Mouse (Mus musculus) bone marrow macrophage, adult 2 months (primary cell): ENCODE measurements around the gene Gm11985. TPM values are rescaled to one million over a fixed set of nuclear protein-coding genes. Genes with fewer than 3 reads are reported as not detected.
"Not testable (repeated sequence)": the region's sequence is repeated elsewhere in the genome, so short reads cannot be mapped to it uniquely, and the experiment has no call there.

ENCODE experiments used
- H3K27ac ChIP-seq: 2 replicates; pipeline ENCODE4 v1.5.1; 2012; ENCODE audit warnings: low read depth, low read length; ENCODE audit not compliant: insufficient read depth
- H3K4me1 ChIP-seq: 2 replicates; pipeline ENCODE4 v1.6.1; 2012; ENCODE audit warnings: low read length; ENCODE audit not compliant: control insufficient read depth, insufficient read depth
- H3K4me3 ChIP-seq: 2 replicates; pipeline ENCODE4 v1.5.1; 2012; ENCODE audit warnings: mild to moderate bottlenecking, low read length, moderate library complexity; ENCODE audit not compliant: insufficient read depth
- CTCF ChIP-seq: IDR thresholded peaks from 2 replicates; pipeline ENCODE4 v1.5.1; 2012; ENCODE audit warnings: low read depth, mild to moderate bottlenecking, low read length, moderate library complexity
- POLR2A ChIP-seq: IDR thresholded peaks from 2 replicates; pipeline ENCODE4 v1.6.1; 2012; ENCODE audit warnings: mild to moderate bottlenecking, low read depth, low read length, borderline replicate concordance
- polyA plus RNA-seq: library from polyadenylated mRNA; stranded (reverse); fragments of >200 nt; gene quantifications from 2 replicates; pipeline ENCODE4 v1.2.4, GENCODE M21; 2012; ENCODE audit not compliant: missing spikeins, insufficient read depth, insufficient read length

Gm11985 gene
- not detected in 2 replicates for polyA plus RNA-seq

- no peaks in the 10 kb centered on the region for H3K4me1 ChIP-seq
- no peak within 1 kb of the TSS for H3K27ac ChIP-seq
- no peak within 1 kb of the TSS for H3K4me3 ChIP-seq
- TF ChIP-seq CTCF (no peak), POLR2A (no peak)
Measured at GRCm38 (mm10) chr11:7188469-7188868, at the start of gene Gm11985. Gene Gm11985 (minus strand): TSS chr11:7188569.

- Histone ChIP-seq H3K4me3 (no peak overlapping the region), H3K27ac (no peak overlapping the region), H3K4me1 (no peaks in the 10 kb centered on the region)
- TF ChIP-seq CTCF (no peak), POLR2A (no peak)
Measured at GRCm38 (mm10) chr11:7237712-7238111, 49.3 kb upstream of the Gm11985 start.

GRCm38 (mm10) chr11:7236751-7237150, 48.4 kb upstream of the Gm11985 start:
- no peak for TF ChIP-seq CTCF
- no peak for TF ChIP-seq POLR2A
- no peaks in the 10 kb centered on the region for H3K4me1 ChIP-seq
- no peak overlapping the region for H3K4me3 ChIP-seq
- no peak overlapping the region for H3K27ac ChIP-seq

DNA sequence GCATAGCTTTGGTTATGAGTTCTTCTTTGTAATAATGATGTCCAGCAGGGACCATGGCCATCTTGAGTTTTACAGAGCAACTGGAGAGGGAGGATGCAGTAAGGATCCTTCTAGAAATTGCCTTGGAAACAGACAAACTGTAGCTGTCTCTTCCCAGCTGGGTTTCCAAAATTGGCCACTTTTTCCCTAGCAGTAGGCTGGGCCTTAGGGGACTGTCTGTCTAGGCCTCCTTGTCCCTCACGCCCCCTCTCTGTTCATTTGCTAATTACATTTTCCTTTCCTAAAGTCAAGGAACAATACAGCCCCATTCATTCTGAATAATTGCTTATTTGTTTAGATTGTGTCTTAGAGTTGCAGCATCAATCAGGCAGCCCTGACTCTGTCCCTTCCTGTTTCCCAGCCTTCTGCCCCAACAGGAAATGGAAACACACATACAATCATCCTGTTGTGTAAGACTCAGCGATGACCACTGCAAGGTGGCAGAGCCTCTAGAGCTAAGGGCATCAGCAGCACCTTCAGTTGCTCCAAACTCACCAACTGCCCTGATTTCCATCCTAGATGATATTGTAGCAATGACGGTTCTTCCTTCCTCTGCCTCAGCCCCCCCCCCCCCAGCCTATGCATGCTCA, 46.7 kb upstream of the Gm11985 start:
- Histone ChIP-seq H3K4me3 (no peak overlapping the region), H3K27ac (no peak overlapping the region), H3K4me1 (no peaks in the 10 kb centered on the region)
- no peak for TF ChIP-seq POLR2A
- TF ChIP-seq CTCF, result no peak

DNA sequence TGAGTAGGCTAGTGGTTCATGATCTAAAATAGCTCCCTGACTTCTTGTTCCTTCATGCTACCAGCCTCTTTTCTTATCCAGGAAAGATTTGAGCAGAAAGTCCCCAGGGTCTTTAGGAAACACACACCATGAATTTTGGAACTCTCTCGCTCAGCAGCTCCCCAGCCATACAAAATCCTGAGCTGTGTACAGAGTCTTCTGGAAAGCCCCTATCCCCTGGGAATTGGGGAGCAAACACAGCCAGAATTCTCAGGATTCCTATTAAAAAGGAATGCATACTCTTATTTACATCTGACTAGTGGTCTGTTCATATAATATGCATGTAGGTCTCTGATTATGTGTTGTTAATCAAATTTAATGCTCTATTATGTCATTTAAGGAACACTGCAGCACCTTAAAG, 46.1 kb upstream of the Gm11985 start:
- TF ChIP-seq CTCF, result no peak
- H3K27ac ChIP-seq, result no peak overlapping the region
- no peaks in the 10 kb centered on the region for H3K4me1 ChIP-seq
- no peak overlapping the region for H3K4me3 ChIP-seq

DNA sequence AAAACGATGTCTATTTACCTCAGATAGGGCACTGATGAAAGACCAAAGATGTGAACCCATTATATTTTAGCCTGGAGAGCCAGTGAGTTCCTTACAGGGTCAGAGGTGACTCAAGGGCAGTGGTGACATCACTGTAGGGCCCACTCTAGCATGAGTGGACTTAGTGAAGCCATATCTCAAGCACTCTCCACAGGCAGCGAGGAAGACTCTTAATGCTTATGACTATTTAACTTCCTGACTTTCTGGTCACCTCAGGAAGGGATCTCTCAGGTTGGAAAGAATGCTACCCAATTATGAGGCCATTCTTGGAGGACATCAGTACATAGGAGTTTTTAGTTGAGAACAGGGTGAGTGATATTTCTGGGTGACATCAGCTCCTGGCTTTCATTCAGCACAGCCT, 45.0 kb upstream of the Gm11985 start:
- TF ChIP-seq POLR2A (no peak), CTCF (no peak)
- no peak overlapping the region for H3K4me3 ChIP-seq
- H3K4me1 ChIP-seq, result no peaks in the 10 kb centered on the region
- no peak overlapping the region for H3K27ac ChIP-seq

DNA sequence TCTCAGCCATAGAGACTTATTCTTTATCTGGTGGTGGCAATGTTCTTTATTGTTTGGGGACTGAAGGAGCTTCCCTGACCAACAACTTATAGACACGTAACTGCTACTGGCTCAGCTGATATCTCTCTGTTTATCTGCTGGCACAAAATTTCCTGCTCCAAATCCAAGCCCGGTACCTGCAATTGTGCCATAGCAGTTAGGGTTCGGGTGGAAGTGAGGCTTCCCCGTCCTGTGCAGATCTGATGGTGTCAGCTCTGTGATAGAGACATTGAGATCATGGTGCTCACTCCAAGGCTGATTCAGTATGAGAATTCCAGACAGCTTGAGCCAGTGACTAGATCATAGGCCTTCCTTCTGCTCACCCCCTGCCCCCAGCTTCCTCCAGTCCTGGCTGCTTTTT, 43.6 kb upstream of the Gm11985 start:
- H3K4me1 ChIP-seq, result no peaks in the 10 kb centered on the region
- no peak overlapping the region for H3K4me3 ChIP-seq

GRCm38 (mm10) chr11:7230000-7230399, 41.6 kb upstream of the Gm11985 start:
- H3K4me3 ChIP-seq, result no peak overlapping the region
- no peaks in the 10 kb centered on the region for H3K4me1 ChIP-seq
- no peak overlapping the region for H3K27ac ChIP-seq
- TF ChIP-seq POLR2A (no peak), CTCF (no peak)

More for the DNA sequence above, 43.6 kb upstream of the Gm11985 start:
- TF ChIP-seq POLR2A (no peak), CTCF (no peak)
- no peak overlapping the region for H3K27ac ChIP-seq

DNA sequence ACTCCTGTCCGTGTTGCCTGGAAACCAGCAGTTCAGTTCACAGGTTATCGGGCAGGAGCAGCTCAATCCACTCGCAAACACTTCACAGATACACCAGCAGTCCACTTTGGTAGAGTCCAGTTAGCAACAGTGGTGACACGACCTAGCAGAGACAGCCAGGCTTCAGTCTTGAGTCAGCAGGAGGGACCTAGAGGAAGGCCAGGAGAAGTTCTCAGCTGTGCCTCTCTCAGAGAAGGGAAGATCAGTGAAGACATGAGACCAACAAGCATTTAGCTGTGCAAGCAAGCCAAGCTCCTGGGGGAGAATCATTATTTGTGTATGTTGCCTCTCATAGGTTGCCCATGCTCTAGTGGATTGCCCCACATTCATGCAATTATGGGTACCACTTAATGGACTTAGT, 39.7 kb upstream of the Gm11985 start:
- Histone ChIP-seq H3K4me3 (no peak overlapping the region), H3K4me1 (no peaks in the 10 kb centered on the region), H3K27ac (no peak overlapping the region)
- no peak for TF ChIP-seq CTCF
- no peak for TF ChIP-seq POLR2A

- Histone ChIP-seq H3K4me3 (no peak overlapping the region), H3K4me1 (no peaks in the 10 kb centered on the region), H3K27ac (no peak overlapping the region)
- TF ChIP-seq CTCF (no peak), POLR2A (no peak)
Measured at GRCm38 (mm10) chr11:7226810-7227550, 38.6 kb upstream of the Gm11985 start.

GRCm38 (mm10) chr11:7226200-7226599, 37.8 kb upstream of the Gm11985 start:
- no peaks in the 10 kb centered on the region for H3K4me1 ChIP-seq
- no peak overlapping the region for H3K27ac ChIP-seq
- TF ChIP-seq POLR2A (no peak), CTCF (no peak)
- H3K4me3 ChIP-seq, result no peak overlapping the region

- not testable (repeated sequence) for H3K4me1 ChIP-seq
Measured at GRCm38 (mm10) chr11:7221826-7222225, 33.5 kb upstream of the Gm11985 start.

More at GRCm38 (mm10) chr11:7221826-7222225, 33.5 kb upstream of the Gm11985 start:
- H3K27ac ChIP-seq, H3K4me3 ChIP-seq: not testable (repeated sequence)
